Mouse (Mus musculus) splenic B cell, adult 2 months (primary cell): Measurements from ENCODE around the gene Wdcp.
A peak's percentile ranks its signal among the peaks of the same experiment; 100 is the strongest.

Source experiments
- DNase-seq: peaks from one replicate; pipeline ENCODE4 v3.0.0-alpha.2; 2011; ENCODE audit warnings: low read depth, low spot score
- H3K27me3 ChIP-seq: 2 replicates; pipeline ENCODE4 v1.6.1; 2012; ENCODE audit warnings: mild to moderate bottlenecking, low read length, moderate library complexity, mixed read lengths; ENCODE audit not compliant: control insufficient read depth, poor library complexity, insufficient read depth, severe bottlenecking
- H3K36me3 ChIP-seq: 2 replicates; pipeline ENCODE4 v1.6.1; 2012; ENCODE audit warnings: mild to moderate bottlenecking, low read length, moderate library complexity, mixed read lengths; ENCODE audit not compliant: control insufficient read depth, poor library complexity, insufficient read depth, severe bottlenecking

Wdcp gene

GRCm38 (mm10) chr12:4843741-4844140 lies 638 bp downstream of the Wdcp start:
- Histone ChIP-seq H3K27me3 (peaks cover 4% of the 10 kb centered on the region), H3K36me3 (no peaks in the 10 kb centered on the region)
- peak; percentile 66 for DNase-seq

- peak; percentile 63 for DNase-seq
- Histone ChIP-seq H3K36me3 (no peaks in the 10 kb centered on the region), H3K27me3 (no peaks in the 10 kb centered on the region)
These were observed 13.1 kb downstream of the Wdcp start for GRCm38 (mm10) chr12:4856160-4856559.

- no peaks in the 10 kb centered on the region for H3K27me3 ChIP-seq
- no peak for DNase-seq
- no peaks in the 10 kb centered on the region for H3K36me3 ChIP-seq
These were observed 13.7 kb downstream of the Wdcp start for GRCm38 (mm10) chr12:4856834-4857233.

GRCm38 (mm10) chr12:4859241-4859914 lies 16.3 kb downstream of the Wdcp start:
- no peaks in the 10 kb centered on the region for H3K36me3 ChIP-seq
- H3K27me3 ChIP-seq = no peaks in the 10 kb centered on the region
- DNase-seq = no peak

- DNase-seq = peak; percentile 21
- no peaks in the 10 kb centered on the region for H3K27me3 ChIP-seq
These were observed 19.6 kb downstream of the Wdcp start for GRCm38 (mm10) chr12:4862672-4863071.

GRCm38 (mm10) chr12:4863654-4864337 lies 20.7 kb downstream of the Wdcp start:
- DNase-seq = no peak
- Histone ChIP-seq H3K27me3 (no peaks in the 10 kb centered on the region), H3K36me3 (no peaks in the 10 kb centered on the region)

More at GRCm38 (mm10) chr12:4862672-4863071, 19.6 kb downstream of the Wdcp start:
- H3K36me3 ChIP-seq = no peaks in the 10 kb centered on the region

- H3K27me3 ChIP-seq = no peaks in the 10 kb centered on the region
- no peaks in the 10 kb centered on the region for H3K36me3 ChIP-seq
- DNase-seq = no peak
These were observed 21.2 kb downstream of the Wdcp start for GRCm38 (mm10) chr12:4864338-4864690.

GRCm38 (mm10) chr12:4868924-4869323 lies 25.8 kb downstream of the Wdcp start:
- Histone ChIP-seq H3K27me3 (no peaks in the 10 kb centered on the region), H3K36me3 (no peaks in the 10 kb centered on the region)
- no peak for DNase-seq

- DNase-seq = no peak
- Histone ChIP-seq H3K36me3 (no peaks in the 10 kb centered on the region), H3K27me3 (no peaks in the 10 kb centered on the region)
These were observed 28.2 kb downstream of the Wdcp start for GRCm38 (mm10) chr12:4871260-4871659.

- DNase-seq = peak; percentile 16
- Histone ChIP-seq H3K36me3 (no peaks in the 10 kb centered on the region), H3K27me3 (no peaks in the 10 kb centered on the region)
These were observed 29.2 kb downstream of the Wdcp start for GRCm38 (mm10) chr12:4872273-4872672.

- DNase-seq = no peak
- Histone ChIP-seq H3K36me3 (no peaks in the 10 kb centered on the region), H3K27me3 (no peaks in the 10 kb centered on the region)
These were observed 29.9 kb downstream of the Wdcp start for GRCm38 (mm10) chr12:4872983-4873477.

- H3K36me3 ChIP-seq = no peaks in the 10 kb centered on the region; the same call in 1 of the 2 replicates
- DNase-seq = no peak
- no peaks in the 10 kb centered on the region for H3K27me3 ChIP-seq
These were observed 30.4 kb downstream of the Wdcp start for GRCm38 (mm10) chr12:4873531-4873930.

- peak; percentile 51 for DNase-seq
- Histone ChIP-seq H3K27me3 (no peaks in the 10 kb centered on the region), H3K36me3 (no peaks in the 10 kb centered on the region; the same call in 1 of the 2 replicates)
These were observed 31.2 kb downstream of the Wdcp start, which contains the start of gene Mfsd2b for GRCm38 (mm10) chr12:4874161-4874927. Gene Mfsd2b, minus strand, starts transcription at chr12:4874359.

- Histone ChIP-seq H3K27me3 (no peaks in the 10 kb centered on the region), H3K36me3 (no peaks in the 10 kb centered on the region; the same call in 1 of the 2 replicates)
- no peak for DNase-seq
These were observed 32.5 kb downstream of the Wdcp start for GRCm38 (mm10) chr12:4875623-4876022.

- H3K27me3 ChIP-seq = no peaks in the 10 kb centered on the region
- no peak for DNase-seq
- peaks cover 3% of the 10 kb centered on the region for H3K36me3 ChIP-seq
These were observed 35.2 kb downstream of the Wdcp start for GRCm38 (mm10) chr12:4878296-4878783.
